Mouse (Mus musculus): ENCODE measurements around the gene Efnb2. TPM values are rescaled to one million over a fixed set of nuclear protein-coding genes. Genes with fewer than 3 reads are reported as not detected.
A peak's percentile ranks its signal among the peaks of the same experiment; 100 is the strongest.

Gene Efnb2
- total RNA-seq (2021), result 10 to 100 TPM; 34.2 to 41.3 TPM
- long read RNA-seq, experiment 1, full-length matches to known transcripts, result 3 of 3 reads
- long read RNA-seq, experiment 1, partial matches to known transcripts, result 0 of 3 reads
- long read RNA-seq, experiment 1, other reads (novel, unspliced or antisense), result 0 of 3 reads
- long read RNA-seq, experiment 2, full-length matches to known transcripts, result 9 of 14 reads
- long read RNA-seq, experiment 2, partial matches to known transcripts, result 0 of 14 reads
- long read RNA-seq, experiment 2, other reads (novel, unspliced or antisense), result 5 of 14 reads

GRCm38 (mm10) chr8:8661103-8661758, at the start of gene Efnb2:
Efnb2 (minus strand) TSS chr8:8661242.
- DNase-seq (ENCODE audit: low spot score in 2 of 2), result peak; percentile 89 to 93

- no peak for DNase-seq (ENCODE audit: low spot score in 2 of 2)
Observed at GRCm38 (mm10) chr8:8704813-8705212, 43.8 kb upstream of the Efnb2 start.

- no peak for DNase-seq (ENCODE audit: low spot score in 2 of 2)
Observed at GRCm38 (mm10) chr8:8703668-8704067, 42.6 kb upstream of the Efnb2 start.

- DNase-seq (ENCODE audit: low spot score in 2 of 2), result no peak
Observed at GRCm38 (mm10) chr8:8700821-8701220, 39.8 kb upstream of the Efnb2 start.

GRCm38 (mm10) chr8:8700229-8700628, 39.2 kb upstream of the Efnb2 start:
- DNase-seq (ENCODE audit: low spot score in 2 of 2), result no peak

GRCm38 (mm10) chr8:8690146-8691092, 29.4 kb upstream of the Efnb2 start, which contains the start of gene Arglu1:
Arglu1 (minus strand) TSS chr8:8690521.
- DNase-seq (ENCODE audit: low spot score in 2 of 2), result peak; percentile 88 to 97

- DNase-seq (ENCODE audit: low spot score in 2 of 2), result peak; percentile 30 to 43
Observed at GRCm38 (mm10) chr8:8689454-8690145, 28.6 kb upstream of the Efnb2 start.

GRCm38 (mm10) chr8:8688823-8689453, 27.9 kb upstream of the Efnb2 start:
- no peak for DNase-seq (ENCODE audit: low spot score in 2 of 2)

GRCm38 (mm10) chr8:8685517-8685916, 24.5 kb upstream of the Efnb2 start:
- no peak for DNase-seq (ENCODE audit: low spot score in 2 of 2)

- no peak for DNase-seq (ENCODE audit: low spot score in 2 of 2)
Observed at GRCm38 (mm10) chr8:8682697-8683096, 21.7 kb upstream of the Efnb2 start.

GRCm38 (mm10) chr8:8678236-8678635, 17.2 kb upstream of the Efnb2 start:
- no peak for DNase-seq (ENCODE audit: low spot score in 2 of 2)

GRCm38 (mm10) chr8:8674864-8675263, 13.8 kb upstream of the Efnb2 start:
- no peak for DNase-seq (ENCODE audit: low spot score in 2 of 2)

GRCm38 (mm10) chr8:8661759-8662138, 707 bp upstream of the Efnb2 start:
- peak; percentile 60 to 78 for DNase-seq (ENCODE audit: low spot score in 2 of 2)

- DNase-seq (ENCODE audit: low spot score in 2 of 2), result peak in 1 of 2 experiments; percentile 4
Observed at GRCm38 (mm10) chr8:8660307-8661098, 539 bp downstream of the Efnb2 start.

GRCm38 (mm10) chr8:8659503-8660306, 1.3 kb downstream of the Efnb2 start:
- DNase-seq (ENCODE audit: low spot score in 2 of 2), result no peak

GRCm38 (mm10) chr8:8658426-8659224, 2.4 kb downstream of the Efnb2 start:
- DNase-seq (ENCODE audit: low spot score in 2 of 2), result peak; percentile 52 to 62

GRCm38 (mm10) chr8:8657692-8658355, 3.2 kb downstream of the Efnb2 start:
- no peak for DNase-seq (ENCODE audit: low spot score in 2 of 2)

Measured in adrenal gland, postnatal 4 days (tissue).